Mouse (Mus musculus): ENCODE data around the gene Synpo2l.
"Not testable (repeated sequence)": the region's sequence is repeated elsewhere in the genome, so short reads cannot be mapped to it uniquely, and the experiment has no call there.

The Synpo2l gene

GRCm38 (mm10) chr14:20668154-20668810, at the start of gene Synpo2l:
Gene Synpo2l (minus strand): TSS chr14:20668354.
- DNase-seq (ENCODE audit: inconsistent age in 2 of 2, low spot score in 1 of 2), result no peak

GRCm38 (mm10) chr14:20713832-20714231, 45.7 kb upstream of the Synpo2l start:
- DNase-seq (ENCODE audit: inconsistent age in 2 of 2, low spot score in 1 of 2), result no peak

DNA sequence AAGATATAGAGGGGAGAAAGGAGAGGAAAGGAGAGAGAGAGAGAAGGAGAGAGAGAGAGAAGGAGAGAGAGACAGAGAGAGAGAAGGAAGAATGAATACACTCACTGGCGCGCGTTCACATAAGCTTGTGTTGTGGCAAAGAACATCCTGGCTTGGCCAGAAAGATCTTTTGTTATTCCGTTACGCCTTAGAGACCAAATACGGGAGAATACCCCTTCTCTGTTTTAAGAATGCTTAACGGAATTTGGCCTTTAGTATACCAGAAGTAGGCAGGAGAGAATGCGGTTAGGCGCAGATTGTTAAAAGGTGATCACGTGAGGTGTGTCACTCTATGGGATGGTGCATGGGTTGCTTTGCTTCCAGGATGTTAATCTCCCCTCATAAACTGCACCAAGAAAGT, 40.1 kb upstream of the Synpo2l start:
- DNase-seq (ENCODE audit: inconsistent age in 2 of 2, low spot score in 1 of 2), result peak in 1 of 2 experiments; percentile 55

- peak; percentile 93 to 98 for DNase-seq (ENCODE audit: inconsistent age in 2 of 2, low spot score in 1 of 2)
These were observed 39.3 kb upstream of the Synpo2l start, which contains the start of gene Zswim8 for GRCm38 (mm10) chr14:20707201-20708190. Gene Zswim8 (plus strand): TSS chr14:20707552.

GRCm38 (mm10) chr14:20703461-20703860, 35.3 kb upstream of the Synpo2l start:
- DNase-seq (ENCODE audit: inconsistent age in 2 of 2, low spot score in 1 of 2), result not testable (repeated sequence)

DNA sequence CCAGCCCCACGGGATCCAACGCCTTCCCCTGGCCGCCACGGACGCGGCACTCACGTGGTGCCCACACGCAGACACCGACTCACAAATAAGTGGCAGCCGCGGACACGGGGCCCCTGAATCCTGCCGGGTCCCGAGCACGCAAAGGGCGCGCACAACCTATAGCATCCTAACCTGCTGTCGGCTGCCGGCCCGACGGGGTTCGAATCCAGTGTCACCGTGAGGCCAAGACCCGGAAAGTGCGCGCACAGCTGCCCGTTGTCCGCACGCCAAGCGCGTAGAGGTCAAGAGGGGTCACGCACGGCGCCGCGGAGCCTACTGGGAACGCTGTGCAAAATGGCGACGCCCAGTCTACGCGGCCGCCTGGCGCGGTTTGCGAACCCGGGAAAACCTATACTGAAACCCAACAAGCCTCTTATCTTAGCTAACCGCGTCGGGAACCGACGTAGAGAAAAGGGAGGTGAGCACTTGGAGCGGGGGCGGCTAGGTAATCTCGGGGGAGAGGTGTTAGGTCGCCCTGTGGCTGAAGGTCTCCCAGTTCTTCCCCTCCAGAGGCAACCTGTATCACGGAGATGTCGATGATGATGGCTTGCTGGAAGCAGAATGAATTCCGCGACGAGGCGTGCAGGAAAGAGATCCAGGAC, 34.7 kb upstream of the Synpo2l start, which contains the start of gene Chchd1:
Chchd1 (plus strand) TSS at position 266 of the 641 bp plus-strand sequence.
- DNase-seq (ENCODE audit: inconsistent age in 2 of 2, low spot score in 1 of 2), result peak; percentile 91 to 98

DNA sequence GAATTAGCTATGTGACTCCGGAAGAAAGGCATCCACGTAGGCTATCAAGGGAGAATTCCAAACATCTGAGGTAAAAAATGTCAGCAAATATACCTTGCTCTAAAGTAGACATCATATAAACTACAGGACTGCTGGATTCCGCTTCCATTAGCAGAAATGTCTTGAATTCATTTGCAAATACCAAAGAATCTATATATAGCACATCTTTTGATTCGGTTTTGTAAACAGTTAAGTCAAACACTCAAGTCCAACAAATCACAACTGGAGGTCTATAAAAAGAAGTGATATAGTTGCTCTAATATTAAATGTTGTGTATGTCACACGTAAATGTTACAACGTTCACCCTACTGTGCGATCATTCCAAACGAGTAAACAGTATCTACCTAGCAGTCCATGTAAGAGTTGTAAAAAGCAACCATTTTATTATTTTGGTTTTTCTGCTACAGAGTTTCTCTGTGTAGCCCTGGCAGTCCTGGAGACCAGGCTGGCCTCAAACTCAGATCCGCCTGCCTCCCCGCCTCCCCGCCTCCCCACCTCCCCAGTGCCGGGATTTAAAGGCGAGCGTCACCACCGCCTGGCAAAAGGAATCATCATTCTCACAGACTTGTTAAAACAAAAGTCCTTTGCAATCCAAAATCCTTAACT, 34.1 kb upstream of the Synpo2l start:
- DNase-seq (ENCODE audit: inconsistent age in 2 of 2, low spot score in 1 of 2), result no peak

DNA sequence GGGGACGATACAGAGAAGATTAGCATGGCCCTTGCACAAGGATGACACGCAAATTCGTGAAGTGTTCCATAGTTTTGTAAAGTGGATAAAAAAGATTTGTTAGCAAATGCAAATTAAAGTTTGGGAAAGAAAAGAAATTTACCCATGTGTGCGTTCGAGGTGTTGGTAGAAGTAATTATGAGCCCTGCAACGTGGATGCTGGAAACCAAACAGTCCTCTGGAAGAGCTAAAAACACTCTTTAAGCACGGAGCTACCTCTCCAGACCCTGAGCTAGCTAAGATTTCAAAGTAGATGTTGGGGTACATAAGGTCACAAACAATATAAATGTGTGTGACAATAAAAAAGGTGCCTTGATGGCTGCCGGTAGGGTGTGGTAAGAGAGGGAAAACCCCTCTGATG, 33.4 kb upstream of the Synpo2l start:
- DNase-seq (ENCODE audit: inconsistent age in 2 of 2, low spot score in 1 of 2), result no peak

DNA sequence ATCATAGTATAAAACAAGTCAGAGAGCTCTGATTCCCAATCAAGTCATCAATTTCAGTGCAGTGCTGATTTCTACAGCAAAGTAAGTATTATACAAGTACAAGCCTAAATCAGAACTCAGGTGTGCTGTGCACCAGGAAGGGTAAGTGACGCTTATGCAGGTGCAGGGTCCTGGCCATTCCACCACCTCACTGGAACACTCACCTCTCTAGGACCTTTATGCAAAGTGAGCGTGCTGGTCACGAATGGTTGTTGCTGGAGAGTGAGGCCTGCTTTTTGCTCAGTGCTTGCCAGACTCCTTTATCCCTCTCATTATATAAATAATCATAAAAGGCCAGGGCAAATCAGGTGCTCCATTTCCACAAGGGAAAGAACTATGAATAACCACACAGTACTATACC, 32.2 kb upstream of the Synpo2l start:
- no peak for DNase-seq (ENCODE audit: inconsistent age in 2 of 2, low spot score in 1 of 2)

DNA sequence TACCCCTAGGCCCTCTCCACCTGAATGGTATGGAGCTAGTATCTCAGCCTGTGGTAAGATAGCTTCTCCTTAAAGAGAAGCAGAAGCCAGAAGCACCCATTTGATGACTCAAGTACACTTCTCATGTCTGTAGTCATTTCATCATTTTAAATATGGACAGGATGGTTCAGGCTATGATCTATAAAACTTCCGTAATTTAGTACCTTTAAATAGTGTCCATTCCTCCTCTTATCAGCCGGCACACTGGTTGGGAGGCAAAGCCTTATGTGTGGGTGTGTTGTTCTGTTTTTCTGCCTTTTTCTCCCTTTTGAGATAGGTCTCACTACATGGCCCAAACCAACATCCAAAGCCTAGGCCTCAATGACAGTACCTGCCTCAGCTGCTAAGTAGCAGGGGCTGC, 30.4 kb upstream of the Synpo2l start:
- no peak for DNase-seq (ENCODE audit: inconsistent age in 2 of 2, low spot score in 1 of 2)

DNA sequence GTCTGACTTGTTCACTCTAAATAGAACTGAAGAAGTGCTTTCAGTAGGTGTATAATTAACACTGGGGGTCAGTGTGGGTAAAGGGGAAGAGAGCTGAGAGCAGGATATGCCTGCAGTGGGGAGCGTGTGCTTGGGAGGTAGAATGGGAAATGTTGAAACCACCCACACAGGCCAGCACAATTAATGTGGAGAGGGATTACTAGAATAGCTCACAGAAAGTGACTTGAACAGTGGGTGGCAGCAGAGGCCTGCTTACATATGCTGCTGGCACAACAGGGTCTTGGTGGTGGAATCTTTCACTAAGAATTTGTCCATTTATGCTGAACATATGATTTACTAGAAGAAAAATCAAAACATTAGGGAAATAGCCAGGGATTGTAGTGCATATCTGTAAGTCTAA, 28.8 kb upstream of the Synpo2l start:
- DNase-seq (ENCODE audit: inconsistent age in 2 of 2, low spot score in 1 of 2), result peak; percentile 33 to 74

DNA sequence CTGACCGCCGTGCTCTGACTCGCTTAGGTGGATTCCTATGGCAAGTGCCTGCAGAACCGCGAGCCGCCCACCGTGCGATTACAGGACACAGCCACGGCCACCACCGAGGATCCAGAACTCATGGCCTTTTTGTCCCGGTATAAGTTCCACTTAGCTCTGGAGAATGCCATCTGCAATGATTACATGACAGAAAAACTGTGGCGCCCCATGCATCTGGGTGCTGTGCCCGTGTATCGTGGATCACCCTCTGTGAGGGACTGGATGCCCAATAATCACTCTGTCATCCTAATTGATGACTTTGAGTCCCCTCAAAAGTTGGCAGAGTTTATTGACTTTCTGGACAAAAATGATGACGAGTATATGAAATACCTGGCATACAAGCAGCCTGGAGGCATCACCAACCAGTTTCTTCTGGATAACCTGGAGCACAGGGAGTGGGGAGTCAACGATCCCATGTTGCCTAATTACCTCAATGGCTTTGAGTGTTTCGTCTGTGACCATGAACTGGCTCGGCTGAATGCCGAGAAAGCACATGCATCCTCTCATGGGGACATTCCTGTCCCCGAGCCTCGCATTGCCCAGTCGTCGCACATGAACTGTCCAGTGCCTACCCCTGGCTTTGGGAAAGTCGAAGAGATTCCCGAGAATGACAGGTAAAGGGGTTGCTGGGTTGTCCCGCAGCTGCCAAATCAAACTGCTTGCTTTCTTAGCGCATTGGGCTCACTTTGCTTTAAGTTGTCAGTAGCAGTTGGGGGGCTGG, 27.8 kb upstream of the Synpo2l start:
- peak; percentile 45 to 73 for DNase-seq (ENCODE audit: inconsistent age in 2 of 2, low spot score in 1 of 2)

DNA sequence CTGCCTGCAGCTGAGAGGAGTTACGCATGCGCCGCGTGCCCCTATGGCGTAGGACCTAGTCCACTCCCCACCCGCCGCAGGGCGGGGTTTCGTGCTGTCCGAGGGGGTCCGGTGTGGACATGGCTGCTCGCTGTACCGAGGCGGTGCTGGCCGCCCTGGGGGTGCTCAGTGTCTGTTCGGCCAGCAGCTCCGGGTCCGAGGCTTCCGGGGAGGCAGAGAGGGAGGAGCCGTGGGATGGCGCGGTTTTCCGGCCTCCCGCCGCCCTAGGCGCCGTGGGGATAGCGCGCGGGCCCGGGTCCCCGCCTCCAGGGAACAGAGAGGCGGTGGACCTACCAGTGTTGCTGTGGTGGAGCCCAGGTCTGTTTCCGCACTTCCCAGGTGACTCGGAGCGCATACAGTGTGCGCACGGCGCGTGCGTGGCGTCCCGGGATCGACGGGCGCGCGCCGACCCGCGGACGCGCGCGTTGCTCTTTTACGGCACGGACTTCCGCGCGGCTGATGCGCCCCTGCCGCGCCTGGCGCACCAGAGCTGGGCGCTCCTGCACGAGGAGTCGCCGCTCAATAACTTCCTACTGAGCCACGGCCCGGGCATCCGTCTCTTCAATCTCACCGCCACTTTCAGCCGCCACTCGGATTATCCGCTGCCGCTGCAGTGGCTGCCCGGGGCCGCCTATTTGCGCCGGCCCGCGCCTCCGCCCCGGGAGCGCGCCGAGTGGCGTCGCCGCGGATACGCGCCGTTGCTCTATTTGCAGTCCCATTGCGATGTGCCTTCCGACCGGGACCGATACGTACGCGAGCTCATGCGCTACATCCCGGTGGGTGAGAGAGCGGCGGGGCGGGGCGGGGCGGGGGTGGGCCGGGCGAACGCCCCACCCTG, 27.0 kb upstream of the Synpo2l start, which contains the start of gene Fut11:
Fut11 (plus strand) TSS at position 85 of the 877 bp plus-strand sequence.
- DNase-seq (ENCODE audit: inconsistent age in 2 of 2, low spot score in 1 of 2), result peak; percentile 93 to 96

DNA sequence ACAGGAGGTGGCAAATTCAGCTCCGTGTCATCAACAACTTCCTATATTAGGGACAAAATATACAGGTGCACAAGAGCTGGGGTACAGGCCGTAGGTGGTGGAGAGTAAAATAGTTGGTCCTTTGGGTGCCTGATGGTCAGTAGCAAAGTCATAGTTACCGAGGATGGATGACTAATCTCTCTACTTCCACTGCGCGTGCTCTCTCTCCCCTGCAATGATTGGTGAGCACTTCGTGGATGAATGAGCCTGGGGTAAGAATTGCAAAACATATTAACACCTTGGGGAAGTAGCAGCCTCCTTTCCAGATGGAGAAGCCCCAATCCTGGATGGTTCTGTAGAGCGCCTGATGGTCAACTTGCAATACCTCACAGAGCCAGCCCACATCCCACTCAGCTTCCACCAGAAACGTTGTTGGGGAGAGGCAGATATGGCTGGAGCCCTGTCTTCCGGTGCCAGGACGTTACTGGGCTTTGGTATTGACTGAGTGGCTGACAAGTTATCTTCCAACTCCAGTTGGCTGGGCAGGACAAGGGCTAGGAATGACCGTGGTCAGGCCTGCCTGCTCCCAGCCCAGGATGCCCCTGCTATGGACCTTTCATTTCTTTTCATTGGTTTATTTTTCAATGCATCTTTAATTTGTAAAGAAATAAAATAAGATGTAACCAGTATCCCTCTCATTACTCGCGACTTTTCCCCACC, 26.2 kb upstream of the Synpo2l start:
- DNase-seq (ENCODE audit: inconsistent age in 2 of 2, low spot score in 1 of 2), result peak in 1 of 2 experiments; percentile 57

DNA sequence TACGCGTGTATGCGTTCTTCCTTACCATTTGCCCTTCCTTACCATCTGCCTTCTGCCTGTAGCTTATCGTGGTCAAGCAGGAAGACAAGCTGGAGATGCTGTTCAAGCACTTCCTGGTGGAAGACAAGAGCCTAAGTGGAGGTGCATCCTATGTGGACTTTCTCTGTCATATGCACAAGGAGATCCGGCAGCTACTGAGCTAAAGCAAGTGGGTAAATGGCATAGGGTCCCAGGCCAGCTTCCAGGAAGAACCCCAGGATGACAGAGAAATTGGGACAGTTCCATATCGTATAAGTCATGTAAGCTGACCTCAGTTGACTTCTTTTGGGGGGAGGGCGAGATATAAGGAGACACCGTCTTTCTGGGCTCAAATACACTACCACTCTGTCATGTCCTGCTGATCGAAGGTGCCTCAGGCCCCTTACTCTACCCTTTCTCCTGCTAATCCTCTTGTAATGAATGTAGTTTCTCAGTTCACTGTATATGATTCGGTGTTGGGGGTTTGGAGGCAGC, 25.5 kb upstream of the Synpo2l start:
- peak in 1 of 2 experiments; percentile 48 for DNase-seq (ENCODE audit: inconsistent age in 2 of 2, low spot score in 1 of 2)

DNA sequence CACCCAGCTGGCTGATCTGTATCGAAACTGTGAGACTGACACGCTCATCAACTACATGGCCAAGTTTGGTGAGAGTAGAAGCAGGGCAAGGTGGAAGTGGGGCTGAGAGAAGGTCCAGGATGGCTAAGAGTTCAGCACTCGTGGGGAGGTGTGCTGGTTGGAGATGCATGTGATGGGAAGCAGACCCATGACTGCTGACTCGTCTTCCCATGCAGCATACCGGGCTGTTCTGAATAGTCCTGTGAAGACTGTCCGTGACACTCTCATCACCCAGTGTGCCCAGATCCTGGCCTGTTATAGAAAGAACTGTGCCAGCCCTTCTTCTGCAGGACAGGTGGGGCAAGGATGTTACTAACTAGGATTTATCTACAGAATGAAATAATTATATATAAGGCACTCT, 23.6 kb upstream of the Synpo2l start:
- no peak for DNase-seq (ENCODE audit: inconsistent age in 2 of 2, low spot score in 1 of 2)

GRCm38 (mm10) chr14:20689009-20689408, 20.9 kb upstream of the Synpo2l start:
- DNase-seq (ENCODE audit: inconsistent age in 2 of 2, low spot score in 1 of 2), result no peak

DNA sequence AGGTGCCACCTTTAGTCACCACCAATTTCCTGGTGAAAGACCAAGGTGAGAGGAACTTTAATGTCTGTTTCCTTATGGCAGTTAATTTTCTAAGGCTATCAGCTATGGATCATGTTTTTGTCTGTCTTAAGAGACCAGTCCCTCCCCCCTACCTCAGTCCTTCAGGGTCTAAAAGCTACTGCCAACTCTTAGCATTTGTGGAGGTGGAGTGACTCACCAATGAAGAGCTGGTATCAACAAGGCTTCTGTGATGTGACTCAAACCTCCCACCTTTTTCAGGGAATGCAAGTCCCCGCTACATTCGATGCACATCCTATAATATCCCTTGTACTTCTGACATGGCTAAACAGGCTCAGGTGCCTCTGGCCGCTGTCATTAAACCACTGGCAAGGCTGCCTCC, 18.4 kb upstream of the Synpo2l start:
- no peak for DNase-seq (ENCODE audit: inconsistent age in 2 of 2, low spot score in 1 of 2)

Measured in adrenal gland, adult (tissue).